Mouse (Mus musculus): Measurements from ENCODE around the gene Thumpd2. TPM values are rescaled to one million over a fixed set of nuclear protein-coding genes. Genes with fewer than 3 reads are reported as not detected.

Gene Thumpd2
- 10 to 100 TPM; 14.2 to 14.6 TPM for total RNA-seq (2023)

GRCm38 (mm10) chr17:81064979-81065311 is at the start of gene Thumpd2:
Gene Thumpd2 (minus strand): TSS chr17:81065082.

Other genes starting within 250 kb of the Thumpd2 start
- not detected for gene Tmem178, start 120.5 kb downstream of the Thumpd2 start, total RNA-seq (2023)

All from T-cell, adult 66 days (primary cell).